Mouse (Mus musculus): ENCODE data around the gene Gpr150. TPM values are rescaled to one million over a fixed set of nuclear protein-coding genes. Genes with fewer than 3 reads are reported as not detected.

Gpr150 gene
- polyA plus RNA-seq, 1 experiment from 2014 or later, result not detected

- ChIA-PET CTCF (no interaction called here), POLR2A (no interaction called here)
- in situ Hi-C loops (cut with MboI; ENCODE audit: low pct_unique_long_range_greater_than_20kb), result loop anchor here (10.0 kb wide), 1 partner anchor 70 kb away; the partner anchor contains the start of gene Rhobtb3
- no peak for TF ChIP-seq CTCF (IDR thresholded peaks at IDR 0.05)
- DNase-seq (ENCODE audit: low read depth, low spot score) (no peak), ATAC-seq (no peak)
- no peaks in the 10 kb centered on the region for H3K27me3 ChIP-seq
These were observed 42.3 kb downstream of the Gpr150 start for GRCm38 (mm10) chr13:76014511-76014910.

Other genes starting within 250 kb of the Gpr150 start
- gene Glrx, start 217.1 kb downstream of the Gpr150 start, polyA plus RNA-seq (2021), result 123 TPM
- gene Rhobtb3, start 113.1 kb downstream of the Gpr150 start, polyA plus RNA-seq (2021), result 36.4 TPM
- 1.7 TPM for gene Spata9, start 89.8 kb downstream of the Gpr150 start, polyA plus RNA-seq (2021)
- 19.8 TPM for gene Rfesd, start 38.3 kb downstream of the Gpr150 start, polyA plus RNA-seq (2021)
- gene Arsk, start 41.7 kb upstream of the Gpr150 start, polyA plus RNA-seq (2021), result 39.1 TPM
- gene Ttc37, start 41.7 kb upstream of the Gpr150 start, polyA plus RNA-seq (2021), result 23.8 TPM
- not detected for gene Fam81b, start 248.1 kb upstream of the Gpr150 start, polyA plus RNA-seq (2021)

All from Patski (cell line).